Mouse (Mus musculus) hindbrain, embryonic 16.5 days (tissue): ENCODE measurements around the gene Ripor2. TPM values are rescaled to one million over a fixed set of nuclear protein-coding genes. Genes with fewer than 3 reads are reported as not detected.

Experiments
- ATAC-seq: fragments of 200-750 bp; cut with Nextera tagmentation; 2 replicates; pipeline ENCODE4 v1.8.0; 2017; ENCODE audit warnings: moderate TSS enrichment, moderate library complexity
- H3K27ac ChIP-seq: fragments of 300-500 bp; sonication (generic); 2 replicates; pipeline ENCODE4 v1.5.1; 2014; ENCODE audit warnings: low read depth, mild to moderate bottlenecking, control low read depth, low read length, moderate library complexity
- H3K27me3 ChIP-seq: fragments of 300-500 bp; sonication (generic); replicated peaks from 2 replicates; pipeline ENCODE4 v1.6.1; 2014; ENCODE audit warnings: low read length; ENCODE audit not compliant: control insufficient read depth, insufficient read depth
- H3K36me3 ChIP-seq: fragments of 300-500 bp; sonication (generic); 2 replicates; pipeline ENCODE4 v1.6.1; 2014; ENCODE audit warnings: mild to moderate bottlenecking, low read length, moderate library complexity, mixed read lengths; ENCODE audit not compliant: control insufficient read depth, insufficient read depth
- H3K4me1 ChIP-seq: fragments of 300-500 bp; sonication (generic); 2 replicates; pipeline ENCODE4 v1.6.1; 2014; ENCODE audit warnings: low read depth, low read length; ENCODE audit not compliant: control insufficient read depth, insufficient read depth
- H3K4me2 ChIP-seq: fragments of 300-500 bp; sonication (generic); 2 replicates; pipeline ENCODE4 v1.6.1; 2014; ENCODE audit warnings: mild to moderate bottlenecking, low read length, control low read depth, moderate library complexity
- H3K4me3 ChIP-seq: fragments of 300-500 bp; sonication (generic); 2 replicates; pipeline ENCODE4 v1.5.1; 2014; ENCODE audit warnings: mild to moderate bottlenecking, low read length, control low read depth, moderate library complexity
- H3K9ac ChIP-seq: fragments of 300-500 bp; sonication (generic); 2 replicates; pipeline ENCODE4 v1.6.1; 2014; ENCODE audit warnings: low read depth, mild to moderate bottlenecking, control low read depth, low read length, moderate library complexity
- H3K9me3 ChIP-seq: fragments of 300-500 bp; sonication (generic); 2 replicates; pipeline ENCODE4 v1.6.1; 2014; ENCODE audit warnings: mild to moderate bottlenecking, low read length, moderate library complexity; ENCODE audit not compliant: control insufficient read depth
- WGBS: fragments of 180-500 bp; shearing (Covaris S2); extraction: QIAGEN DNeasy Blood & Tissue Kit; methylation state at CpG from one replicate; pipeline ENCODE4 v1.1.7; 2014; 5-methylcytosine and 5-hydroxymethylcytosine counted together
- polyA plus RNA-seq: library from polyadenylated mRNA; unstranded; fragments of >200 nt; fragmentation: Nextera tagmentation; extraction: Ambion mirVana; gene quantifications from 2 replicates; pipeline ENCODE4 v1.2.1, GENCODE M21; 2015

Gene Ripor2
- polyA plus RNA-seq, 1 experiment from 2014 or later, result 19.1 TPM

DNA sequence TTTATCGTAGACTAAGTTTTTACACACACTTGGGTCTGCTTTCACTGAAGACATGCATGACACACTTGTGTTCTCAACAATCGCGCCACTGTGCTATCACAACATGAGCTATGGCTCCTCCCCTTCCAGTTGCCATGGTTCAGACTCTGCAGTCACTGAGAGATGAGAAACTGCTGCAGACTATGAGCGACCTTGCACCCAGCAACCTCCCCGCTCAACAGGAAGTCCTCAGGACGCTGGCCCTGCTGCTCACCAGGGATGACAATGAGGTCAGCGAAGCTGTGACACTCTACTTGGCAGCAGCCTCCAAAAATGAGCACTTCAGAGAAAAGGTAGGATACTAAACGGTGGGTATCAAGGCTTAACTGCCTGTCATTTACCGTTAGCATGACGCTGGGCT lies 139.5 kb downstream of the Ripor2 start:
- no peaks in the 10 kb centered on the region for H3K9me3 ChIP-seq
- WGBS, result 82% methylated on average over 10 of the region's 10 CpGs
- H3K9ac ChIP-seq, result no peak overlapping the region
- H3K27ac ChIP-seq, result no peak overlapping the region
- no peak overlapping the region for H3K4me2 ChIP-seq
- no peaks in the 10 kb centered on the region for H3K4me1 ChIP-seq
- ATAC-seq, result no peak
- no peak overlapping the region for H3K4me3 ChIP-seq
- no peaks in the 10 kb centered on the region for H3K27me3 ChIP-seq
- peaks cover 6% of the 10 kb centered on the region; the same call in 1 of the 2 replicates for H3K36me3 ChIP-seq

DNA sequence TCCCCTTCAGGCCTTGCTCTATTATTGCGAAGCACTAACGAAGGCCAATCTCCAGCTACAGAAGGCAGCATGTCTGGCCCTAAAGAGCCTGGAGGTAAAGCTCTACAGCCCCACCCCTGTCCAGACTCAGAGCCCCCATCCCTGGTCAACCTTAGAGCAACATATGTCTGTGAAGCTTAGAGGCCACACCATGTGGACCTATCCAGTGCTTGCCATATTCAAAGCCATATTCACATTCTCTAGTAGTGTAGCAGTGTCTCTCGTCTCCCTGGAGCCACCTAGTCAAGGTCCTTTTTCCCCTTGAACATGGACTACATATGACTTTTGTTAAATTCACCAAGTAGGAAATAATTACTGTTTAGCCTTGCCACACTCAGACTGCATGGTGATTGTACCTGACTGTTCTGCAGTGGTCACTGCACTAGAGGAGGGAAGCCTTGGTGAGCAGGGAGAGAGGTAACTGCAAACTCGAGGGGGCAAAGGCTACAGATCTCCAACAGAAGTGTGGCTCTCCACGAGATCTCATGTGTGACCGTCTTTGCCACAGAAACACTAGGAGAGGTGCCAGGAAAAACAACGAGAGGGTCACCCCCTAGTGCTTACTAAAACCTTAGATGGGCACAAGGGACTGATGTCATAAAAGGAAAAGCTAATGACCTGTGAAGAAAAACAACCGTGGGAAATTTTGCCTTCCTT lies 141.9 kb downstream of the Ripor2 start:
- Histone ChIP-seq H3K27ac (no peak overlapping the region), H3K27me3 (no peaks in the 10 kb centered on the region), H3K4me1 (no peaks in the 10 kb centered on the region), H3K4me3 (no peak overlapping the region), H3K4me2 (no peak overlapping the region), H3K9me3 (no peaks in the 10 kb centered on the region), H3K36me3 (peaks cover 4% of the 10 kb centered on the region; the same call in 1 of the 2 replicates), H3K9ac (no peak overlapping the region)
- no peak for ATAC-seq
- 52% methylated on average over 8 of the region's 8 CpGs for WGBS

DNA sequence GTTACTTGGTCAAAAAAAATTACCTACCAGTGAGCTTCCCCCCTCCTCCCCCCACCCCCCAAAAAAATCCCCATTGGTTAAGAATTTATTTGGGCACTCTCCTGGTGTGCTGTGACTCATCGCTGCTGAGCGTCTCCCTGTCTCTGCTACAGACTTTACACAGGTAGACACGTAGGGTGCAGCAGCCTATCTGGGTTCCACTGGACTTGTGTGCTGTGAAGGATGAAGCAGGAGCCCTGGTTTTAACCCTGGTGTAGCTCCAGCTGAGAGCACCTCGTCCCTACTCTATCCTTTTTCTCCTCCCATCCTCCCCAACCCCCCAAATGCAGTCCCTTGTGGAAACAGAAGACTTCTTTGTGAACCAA lies 142.4 kb downstream of the Ripor2 start:
- Histone ChIP-seq H3K36me3 (peaks cover 4% of the 10 kb centered on the region; the same call in 1 of the 2 replicates), H3K4me2 (no peak overlapping the region), H3K27ac (no peak overlapping the region), H3K4me3 (no peak overlapping the region), H3K9ac (no peak overlapping the region), H3K9me3 (no peaks in the 10 kb centered on the region), H3K4me1 (no peaks in the 10 kb centered on the region), H3K27me3 (no peaks in the 10 kb centered on the region)
- 54% methylated on average over 4 of the region's 4 CpGs for WGBS
- no peak for ATAC-seq

DNA sequence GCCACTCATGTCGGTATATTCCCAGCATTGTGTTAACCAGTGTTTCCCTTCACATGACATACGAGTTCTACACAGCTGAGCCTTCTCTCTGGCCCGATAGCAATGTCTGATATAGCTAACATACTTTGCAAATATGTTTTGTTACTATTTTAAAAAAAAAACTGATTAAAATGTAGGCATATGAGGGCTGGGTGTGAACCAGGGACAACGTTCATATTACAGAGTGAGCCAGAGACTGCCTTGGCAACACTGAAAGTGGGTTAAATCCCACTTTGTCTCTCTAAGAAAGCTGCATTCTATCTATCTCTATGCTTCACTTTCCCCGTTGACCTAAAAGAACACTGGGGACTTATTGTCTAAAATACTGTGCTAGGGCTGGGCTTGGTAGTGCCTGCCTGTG lies 147.1 kb downstream of the Ripor2 start:
- no peak for ATAC-seq
- WGBS, result 93% methylated on average over 5 of the region's 5 CpGs
- Histone ChIP-seq H3K9ac (no peak overlapping the region), H3K4me1 (no peaks in the 10 kb centered on the region), H3K4me2 (no peak overlapping the region), H3K4me3 (no peak overlapping the region), H3K27me3 (no peaks in the 10 kb centered on the region), H3K9me3 (no peaks in the 10 kb centered on the region), H3K36me3 (peaks cover 2% of the 10 kb centered on the region), H3K27ac (no peak overlapping the region)

DNA sequence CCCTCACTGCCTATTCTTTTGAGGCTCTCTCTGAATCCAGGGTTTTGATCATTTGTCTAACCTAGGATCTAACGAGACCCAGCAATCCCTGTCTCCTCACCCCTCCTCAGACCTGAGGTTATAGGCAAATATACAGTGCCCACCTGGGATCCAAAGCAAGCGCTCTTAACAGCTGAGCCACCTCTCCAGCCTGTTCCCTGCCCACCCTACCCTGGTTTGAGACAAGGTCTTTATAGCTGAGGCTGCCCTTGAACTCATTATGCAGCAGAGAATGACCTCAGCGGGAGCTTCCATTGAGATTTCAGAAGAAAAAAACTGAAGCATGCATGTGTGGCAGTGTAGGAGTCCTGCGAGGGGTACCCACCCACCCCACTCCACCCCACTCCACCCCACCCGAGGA lies 152.5 kb downstream of the Ripor2 start:
- 82% methylated on average over 5 of the region's 5 CpGs for WGBS
- Histone ChIP-seq H3K27ac (no peak overlapping the region), H3K27me3 (no peaks in the 10 kb centered on the region), H3K4me1 (no peaks in the 10 kb centered on the region), H3K36me3 (peaks cover 2% of the 10 kb centered on the region; the same call in 1 of the 2 replicates), H3K4me2 (no peak overlapping the region), H3K9ac (no peak overlapping the region), H3K4me3 (no peak overlapping the region), H3K9me3 (no peaks in the 10 kb centered on the region)
- ATAC-seq, result no peak

DNA sequence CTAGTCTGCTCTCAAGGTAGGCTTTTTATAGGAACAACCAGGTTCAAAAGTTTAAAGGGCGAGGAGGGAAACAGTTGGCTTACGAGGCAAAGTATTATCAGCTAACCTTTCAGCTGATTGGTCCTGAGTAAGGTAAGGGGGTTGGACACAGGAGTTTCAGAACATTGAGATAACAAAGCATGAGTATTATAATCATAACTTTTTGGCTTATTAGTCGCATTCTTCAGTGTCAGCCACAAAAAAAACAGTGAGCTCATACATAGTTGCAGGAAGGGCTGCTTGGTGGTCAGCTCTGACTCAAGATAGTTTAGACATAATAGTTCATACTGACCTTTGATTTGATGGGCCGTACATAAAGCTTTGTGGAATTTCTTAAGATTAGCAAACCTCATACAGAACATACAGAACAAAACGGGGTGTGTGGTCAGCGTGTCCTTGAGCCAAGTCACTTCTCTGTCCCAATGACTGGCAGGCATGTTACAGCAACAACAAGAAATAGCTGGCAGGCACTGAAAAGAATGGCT lies 153.7 kb downstream of the Ripor2 start:
- 83% methylated on average over 6 of the region's 6 CpGs for WGBS
- Histone ChIP-seq H3K4me3 (no peak overlapping the region), H3K36me3 (peaks cover 2% of the 10 kb centered on the region; the same call in 1 of the 2 replicates)

DNA sequence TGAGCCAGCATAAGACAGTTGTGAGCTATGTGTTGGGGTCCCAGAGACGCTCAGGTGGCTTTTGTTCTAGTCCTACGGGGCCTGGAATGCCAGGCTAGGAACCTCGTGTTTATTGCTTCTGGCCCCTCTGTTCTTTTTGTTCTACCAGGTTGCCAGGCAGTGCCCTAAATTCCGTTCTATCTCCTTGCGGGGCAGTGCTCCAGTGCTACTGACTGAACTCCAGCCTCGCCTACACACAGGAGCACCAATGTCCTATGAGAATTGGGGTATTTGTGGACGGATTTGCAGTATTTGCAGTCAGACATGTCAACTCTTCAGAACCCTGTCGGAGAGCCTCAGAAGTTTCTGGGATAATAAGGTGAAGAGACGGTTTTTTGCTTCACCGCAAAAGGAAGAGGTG lies 159.0 kb downstream of the Ripor2 start, which contains the start of gene Armh2:
Armh2 (plus strand) TSS at position 205 of the 400 bp plus-strand sequence.
- Histone ChIP-seq H3K36me3 (no peaks in the 10 kb centered on the region), H3K4me2 (no peak within 1 kb of the TSS), H3K9ac (no peak within 1 kb of the TSS), H3K9me3 (no peaks in the 10 kb centered on the region), H3K27ac (no peak within 1 kb of the TSS), H3K27me3 (no peaks in the 10 kb centered on the region), H3K4me1 (no peaks in the 10 kb centered on the region), H3K4me3 (no peak within 1 kb of the TSS)
- ATAC-seq, result no peak
- 86% methylated on average over 10 of the region's 10 CpGs for WGBS

More for the DNA sequence above, 153.7 kb downstream of the Ripor2 start:
- ATAC-seq, result no peak
- Histone ChIP-seq H3K9ac (no peak overlapping the region), H3K4me1 (no peaks in the 10 kb centered on the region), H3K27ac (no peak overlapping the region), H3K27me3 (no peaks in the 10 kb centered on the region), H3K9me3 (no peaks in the 10 kb centered on the region), H3K4me2 (no peak overlapping the region)

DNA sequence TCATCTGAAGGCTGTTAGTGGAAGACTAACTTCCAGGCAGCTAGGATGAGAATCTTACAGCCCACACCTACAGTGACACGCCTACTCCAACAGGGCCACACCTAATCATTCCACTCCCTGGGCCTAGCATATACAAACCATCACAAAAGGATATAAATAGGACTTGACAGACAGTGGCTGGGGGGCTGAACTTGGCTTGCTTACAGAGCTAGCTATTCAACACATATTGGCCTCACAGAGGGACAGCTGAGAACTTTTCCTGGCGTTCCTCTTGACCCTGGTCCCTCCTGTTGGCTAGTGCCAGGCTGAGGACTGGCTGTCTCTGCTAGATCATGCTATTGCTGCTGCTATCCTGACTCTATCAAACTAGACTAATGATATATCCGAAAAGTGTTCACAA lies 165.8 kb downstream of the Ripor2 start:
- Histone ChIP-seq H3K27ac (no peak overlapping the region), H3K4me3 (no peak overlapping the region), H3K9me3 (no peaks in the 10 kb centered on the region), H3K9ac (no peak overlapping the region), H3K36me3 (no peaks in the 10 kb centered on the region), H3K27me3 (no peaks in the 10 kb centered on the region), H3K4me1 (no peaks in the 10 kb centered on the region), H3K4me2 (no peak overlapping the region)
- 89% methylated on average over 3 of the region's 3 CpGs for WGBS
- no peak for ATAC-seq

DNA sequence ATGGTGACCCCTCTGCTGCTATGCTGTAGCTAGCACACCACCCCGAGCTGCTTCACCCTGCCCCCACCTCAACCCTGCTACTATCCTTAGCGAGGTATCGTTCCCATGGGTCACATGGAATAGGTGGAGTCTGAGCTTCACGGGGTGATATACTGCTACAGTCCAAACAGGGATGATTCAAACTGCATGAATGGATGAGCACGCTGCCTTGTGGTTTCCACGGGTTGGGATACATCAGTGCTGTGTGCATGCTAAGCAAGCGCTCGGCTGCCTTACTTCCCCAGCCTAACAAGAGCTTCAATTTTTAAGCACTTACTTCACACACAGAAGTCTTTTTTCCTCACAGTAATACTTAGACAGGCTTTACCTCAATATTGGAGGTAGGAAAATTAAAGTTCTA lies 168.8 kb downstream of the Ripor2 start:
- H3K4me1 ChIP-seq, result no peaks in the 10 kb centered on the region

More for the DNA sequence above, 168.8 kb downstream of the Ripor2 start:
- WGBS, result 95% methylated on average over 8 of the region's 8 CpGs
- Histone ChIP-seq H3K4me3 (no peak overlapping the region), H3K9ac (no peak overlapping the region), H3K27ac (no peak overlapping the region), H3K36me3 (no peaks in the 10 kb centered on the region), H3K4me2 (no peak overlapping the region), H3K9me3 (no peaks in the 10 kb centered on the region), H3K27me3 (no peaks in the 10 kb centered on the region)
- ATAC-seq, result no peak
